Mouse (Mus musculus): ENCODE measurements around the gene Olfr1130. TPM values are rescaled to one million over a fixed set of nuclear protein-coding genes. Genes with fewer than 3 reads are reported as not detected.

Olfr1130 gene
- polyA plus RNA-seq (2012; rRNA removed): not detected in 2 replicates

DNA sequence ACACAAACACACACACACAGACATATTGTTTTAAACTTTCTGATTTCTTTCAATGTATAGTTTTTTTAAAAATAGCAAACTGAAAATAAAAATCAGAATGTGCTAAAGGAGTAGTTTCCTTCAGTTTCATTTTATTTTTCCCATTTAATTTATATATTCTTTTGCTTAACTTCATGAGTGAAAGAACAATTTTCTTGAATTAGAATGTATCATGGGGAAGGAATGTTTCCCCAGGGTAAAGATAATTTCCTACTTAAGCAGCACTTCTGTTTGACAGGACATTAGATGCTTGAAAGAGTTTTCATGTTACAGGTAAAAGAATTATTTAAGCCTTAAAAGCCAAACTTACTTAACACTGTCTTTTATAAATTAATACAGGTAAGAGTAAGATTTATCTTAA lies at the start of gene Olfr1130:
Gene Olfr1130, plus strand, starts transcription at position 301 of the 400 bp plus-strand sequence.

DNA sequence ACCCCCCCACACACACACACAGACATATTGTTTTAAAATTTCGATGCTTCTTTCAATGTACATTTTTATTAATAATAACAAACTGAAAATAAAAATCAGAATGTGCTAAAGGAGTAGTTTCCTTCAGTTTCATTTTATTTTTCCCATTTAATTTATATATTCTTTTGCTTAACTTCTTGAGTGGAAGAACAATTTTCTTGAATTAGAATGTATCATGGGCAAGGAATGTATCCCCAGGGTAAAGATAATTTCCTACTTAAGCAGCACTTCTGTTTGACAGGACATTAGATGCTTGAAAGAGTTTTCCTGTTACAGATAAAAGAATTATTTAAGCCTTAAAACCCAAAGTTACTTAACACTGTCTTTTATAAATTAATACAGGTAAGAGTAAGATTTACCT lies 32.4 kb upstream of the Olfr1130 start, which contains the start of gene Olfr1129:
Gene Olfr1129, plus strand, starts transcription at position 301 of the 400 bp plus-strand sequence.

DNA sequence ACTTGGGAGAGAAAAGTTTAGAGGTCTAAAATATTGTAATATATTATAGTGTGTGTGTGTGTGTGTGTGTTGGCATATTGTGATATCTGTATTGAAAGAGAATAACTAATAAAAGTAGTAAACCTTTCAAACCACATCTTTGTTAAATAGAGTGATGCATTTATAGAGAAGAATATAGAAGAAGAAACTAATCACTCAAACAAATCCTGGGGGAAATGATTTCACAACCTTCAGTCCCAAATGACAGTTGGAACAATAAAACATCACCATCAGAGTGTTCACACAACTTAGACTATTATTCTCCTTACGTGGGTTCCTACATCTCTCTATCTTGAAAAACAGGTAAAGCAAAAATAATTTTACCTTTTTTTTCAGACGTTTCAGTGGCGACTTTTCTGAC lies 20.8 kb downstream of the Olfr1130 start, which contains the start of gene Olfr1131:
Gene Olfr1131, plus strand, starts transcription at position 301 of the 400 bp plus-strand sequence.

GRCm38 (mm10) chr2:87637435-87637834 lies 31.4 kb downstream of the Olfr1130 start, which contains the start of gene Olfr1132:
TSS of gene Olfr1132 (minus strand) at chr2:87637535.

DNA sequence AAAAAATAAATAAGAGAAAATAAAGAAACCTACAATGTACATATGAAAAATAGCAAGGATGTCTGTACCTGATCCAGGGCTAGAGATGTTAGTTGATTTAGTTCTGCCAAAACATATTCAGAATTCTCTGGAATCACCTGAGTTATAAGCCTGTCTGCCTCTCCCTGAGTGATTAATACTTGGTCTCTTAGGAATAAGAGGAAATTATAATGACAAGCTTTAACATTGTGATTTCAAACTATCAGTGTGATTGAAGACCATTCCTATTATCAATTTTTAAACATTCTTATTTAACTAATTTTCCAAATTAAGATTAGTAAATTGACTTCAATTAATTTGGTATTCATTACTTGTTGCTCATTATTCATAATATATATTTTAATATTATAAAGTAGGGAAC lies 41.3 kb downstream of the Olfr1130 start, which contains the start of gene Olfr1133:
Gene Olfr1133, minus strand, starts transcription at position 101 of the 400 bp plus-strand sequence.

DNA sequence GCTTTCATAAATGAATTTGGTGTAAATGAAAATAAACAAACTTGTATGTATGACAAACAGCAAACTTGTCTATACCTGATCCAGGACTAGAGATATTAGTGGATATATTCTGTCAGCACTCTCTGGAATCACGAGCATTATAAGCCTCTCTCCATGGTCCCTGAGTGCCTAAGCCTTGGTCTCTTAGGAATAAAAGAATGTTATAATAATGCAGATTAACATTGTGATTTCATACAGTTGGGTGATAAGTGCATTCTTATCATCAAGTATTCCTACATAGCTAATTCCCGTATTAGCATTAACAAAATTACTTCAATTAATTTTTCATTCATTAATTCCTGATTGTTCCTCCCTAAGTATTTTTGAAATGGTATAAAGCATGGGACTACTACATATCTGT lies 52.3 kb downstream of the Olfr1130 start, which contains the start of gene Olfr1134:
Gene Olfr1134, minus strand, starts transcription at position 101 of the 400 bp plus-strand sequence.

Other genes with a start within 250 kb of the Olfr1130 start
- gene Olfr1121, start 236.3 kb upstream of the Olfr1130 start, polyA plus RNA-seq (2012; rRNA removed): not detected in 2 replicates
- not detected in 2 replicates for gene Olfr1122, start 220.4 kb upstream of the Olfr1130 start, polyA plus RNA-seq (2012; rRNA removed)
- not detected in 2 replicates for gene Olfr1123, start 189.6 kb upstream of the Olfr1130 start, polyA plus RNA-seq (2012; rRNA removed)
- gene Olfr1124, start 175.9 kb upstream of the Olfr1130 start, polyA plus RNA-seq (2012; rRNA removed): not detected in 2 replicates
- not detected in 2 replicates for gene Olfr1126, start 152.2 kb upstream of the Olfr1130 start, polyA plus RNA-seq (2012; rRNA removed)
- not detected in 2 replicates for gene Pramel7, start 109.1 kb upstream of the Olfr1130 start, polyA plus RNA-seq (2012; rRNA removed)
- gene Pramel6, start 99.6 kb upstream of the Olfr1130 start, polyA plus RNA-seq (2012; rRNA removed): not detected in 2 replicates
- gene Olfr153, start 74.4 kb upstream of the Olfr1130 start, polyA plus RNA-seq (2012; rRNA removed): not detected in 2 replicates
- gene Olfr1128, start 60.7 kb upstream of the Olfr1130 start, polyA plus RNA-seq (2012; rRNA removed): not detected in 2 replicates
- gene Olfr1129, start 32.3 kb upstream of the Olfr1130 start, polyA plus RNA-seq (2012; rRNA removed): not detected in 2 replicates
- gene Olfr1131, start 20.9 kb downstream of the Olfr1130 start, polyA plus RNA-seq (2012; rRNA removed): not detected in 2 replicates
- not detected in 2 replicates for gene Olfr1132, start 31.3 kb downstream of the Olfr1130 start, polyA plus RNA-seq (2012; rRNA removed)
- gene Olfr1133, start 41.2 kb downstream of the Olfr1130 start, polyA plus RNA-seq (2012; rRNA removed): not detected in 2 replicates
- gene Olfr1134, start 52.2 kb downstream of the Olfr1130 start, polyA plus RNA-seq (2012; rRNA removed): not detected in 2 replicates
- not detected in 2 replicates for gene Olfr1135, start 67.5 kb downstream of the Olfr1130 start, polyA plus RNA-seq (2012; rRNA removed)
- gene Olfr1136, start 87.7 kb downstream of the Olfr1130 start, polyA plus RNA-seq (2012; rRNA removed): not detected in 2 replicates
- gene Olfr1137, start 107.0 kb downstream of the Olfr1130 start, polyA plus RNA-seq (2012; rRNA removed): not detected in 2 replicates
- gene Olfr1138, start 133.8 kb downstream of the Olfr1130 start, polyA plus RNA-seq (2012; rRNA removed): not detected in 2 replicates
- gene Olfr1140, start 137.5 kb downstream of the Olfr1130 start, polyA plus RNA-seq (2012; rRNA removed): not detected in 2 replicates
- gene Olfr1141, start 147.8 kb downstream of the Olfr1130 start, polyA plus RNA-seq (2012; rRNA removed): not detected in 2 replicates
- not detected in 2 replicates for gene Olfr152, start 173.3 kb downstream of the Olfr1130 start, polyA plus RNA-seq (2012; rRNA removed)
- gene Olfr1143, start 194.4 kb downstream of the Olfr1130 start, polyA plus RNA-seq (2012; rRNA removed): not detected in 2 replicates
- gene Olfr1145, start 203.6 kb downstream of the Olfr1130 start, polyA plus RNA-seq (2012; rRNA removed): not detected in 2 replicates
- not detected in 2 replicates for gene Olfr1148, start 224.3 kb downstream of the Olfr1130 start, polyA plus RNA-seq (2012; rRNA removed)
- not detected in 2 replicates for gene Olfr1150-ps1, start 237.8 kb downstream of the Olfr1130 start, polyA plus RNA-seq (2012; rRNA removed)
- not detected in 2 replicates for gene Olfr1151, start 249.7 kb downstream of the Olfr1130 start, polyA plus RNA-seq (2012; rRNA removed)